Mouse (Mus musculus) heart, embryonic 16.5 days (tissue): ENCODE data around the gene Pogz. TPM values are rescaled to one million over a fixed set of nuclear protein-coding genes. Genes with fewer than 3 reads are reported as not detected.
A peak's percentile ranks its signal among the peaks of the same experiment; 100 is the strongest.
"Not testable (repeated sequence)": the region's sequence is repeated elsewhere in the genome, so short reads cannot be mapped to it uniquely, and the experiment has no call there.

Experiments used
- ATAC-seq: fragments of 200-750 bp; cut with Nextera tagmentation; replicated peaks from 2 replicates; pipeline ENCODE4 v1.8.0; 2017; ENCODE audit warnings: moderate number of reproducible peaks; ENCODE audit not compliant: insufficient read depth, low FRiP score; ENCODE audit errors: extremely low read depth
- H3K27ac ChIP-seq: fragments of 300-500 bp; sonication (generic); 2 replicates; pipeline ENCODE4 v1.5.1; 2014; ENCODE audit warnings: mild to moderate bottlenecking, low read length, control low read depth, moderate library complexity
- H3K27me3 ChIP-seq: fragments of 300-500 bp; sonication (generic); 2 replicates; pipeline ENCODE4 v1.6.1; 2014; ENCODE audit warnings: low read length, mixed read lengths; ENCODE audit not compliant: control insufficient read depth, insufficient read depth
- H3K36me3 ChIP-seq: fragments of 300-500 bp; sonication (generic); 2 replicates; pipeline ENCODE4 v1.6.1; 2014; ENCODE audit not compliant: control insufficient read depth, insufficient read depth
- H3K4me1 ChIP-seq: fragments of 300-500 bp; sonication (generic); 2 replicates; pipeline ENCODE4 v1.6.1; 2014; ENCODE audit warnings: low read length, mixed read lengths; ENCODE audit not compliant: control insufficient read depth, insufficient read depth
- H3K4me2 ChIP-seq: fragments of 300-500 bp; sonication (generic); 2 replicates; pipeline ENCODE4 v1.6.1; 2014; ENCODE audit warnings: low read depth, mild to moderate bottlenecking, control low read depth, low read length
- H3K4me3 ChIP-seq: fragments of 300-500 bp; sonication (generic); 2 replicates; pipeline ENCODE4 v1.5.1; 2014; ENCODE audit warnings: mild to moderate bottlenecking, control low read depth, low read length
- H3K9ac ChIP-seq: fragments of 300-500 bp; sonication (generic); 2 replicates; pipeline ENCODE4 v1.6.1; 2014; ENCODE audit warnings: low read length, control low read depth
- H3K9me3 ChIP-seq: fragments of 300-500 bp; sonication (generic); replicated peaks from 2 replicates; pipeline ENCODE4 v1.6.1; 2016; ENCODE audit warnings: low read length; ENCODE audit not compliant: control insufficient read depth
- WGBS: fragments of 180-500 bp; shearing (Covaris S2); extraction: QIAGEN DNeasy Blood & Tissue Kit; methylation state at CpG from one replicate; pipeline ENCODE4 v1.1.7; 2014; 5-methylcytosine and 5-hydroxymethylcytosine counted together
- polyA plus RNA-seq: library from polyadenylated mRNA; unstranded; fragments of >200 nt; fragmentation: Nextera tagmentation; extraction: Ambion mirVana; gene quantifications from 2 replicates; pipeline ENCODE4 v1.2.1, GENCODE M21; 2015

Pogz gene
- polyA plus RNA-seq, 1 experiment from 2014 or later: 8.9 TPM

- H3K9me3 ChIP-seq, H3K36me3 ChIP-seq, H3K4me3 ChIP-seq, H3K9ac ChIP-seq, H3K27me3 ChIP-seq, ATAC-seq, H3K4me2 ChIP-seq: not testable (repeated sequence)
- 39% methylated on average over 7 of the region's 7 CpGs for WGBS
- peaks cover 10% of the 10 kb centered on the region for H3K4me1 ChIP-seq
- peak overlapping the region; percentile 54 for H3K27ac ChIP-seq
Measured at GRCm38 (mm10) chr3:94930386-94931266, 93.3 kb downstream of the Pogz start.

DNA sequence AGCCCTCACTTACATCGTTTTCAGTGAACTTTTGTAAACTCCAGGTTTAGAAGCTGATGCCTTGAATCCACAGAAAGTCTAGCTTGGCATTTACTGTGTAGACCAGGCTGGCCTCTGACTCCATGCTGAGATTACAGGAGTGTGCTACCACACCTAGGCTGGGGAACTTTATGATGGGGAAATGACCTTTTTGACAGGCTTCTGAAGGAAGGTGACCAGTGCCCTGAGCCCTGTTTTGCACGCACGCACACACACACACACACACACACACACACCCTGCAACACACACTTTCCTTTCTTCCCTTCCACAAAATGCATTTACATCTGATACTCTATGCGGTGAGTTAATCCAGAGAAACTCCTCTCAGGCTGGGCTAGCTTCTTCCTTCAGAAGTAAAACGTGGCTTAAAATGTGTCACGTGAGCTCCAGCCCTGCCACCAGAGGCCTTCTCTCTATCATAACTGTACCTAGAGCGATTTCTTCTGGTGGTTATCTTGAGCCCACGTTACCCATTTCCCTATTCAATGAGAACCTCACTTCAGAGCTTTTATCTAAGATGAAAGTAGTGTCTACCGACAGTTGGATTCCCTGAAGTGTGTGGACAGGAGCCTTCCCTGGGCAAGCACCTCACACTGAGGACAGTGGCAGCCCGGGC, 94.2 kb downstream of the Pogz start:
- not testable (repeated sequence) for H3K27ac ChIP-seq, H3K36me3 ChIP-seq, H3K27me3 ChIP-seq, ATAC-seq, H3K4me2 ChIP-seq, H3K9ac ChIP-seq, H3K4me3 ChIP-seq, H3K9me3 ChIP-seq
- 68% methylated on average over 10 of the region's 10 CpGs for WGBS
- peaks cover 10% of the 10 kb centered on the region for H3K4me1 ChIP-seq

Other genes starting within 250 kb of the Pogz start
- not detected in 2 replicates for gene Gm10972, start 194.5 kb upstream of the Pogz start, polyA plus RNA-seq
- 6.4 and 7.0 TPM in 2 replicates for gene Tuft1, start 178.7 kb upstream of the Pogz start, polyA plus RNA-seq
- 4.0 and 4.3 TPM in 2 replicates for gene Selenbp2, start 144.0 kb upstream of the Pogz start, polyA plus RNA-seq
- 2.7 and 4.4 TPM in 2 replicates for gene Cgn, start 51.1 kb upstream of the Pogz start, polyA plus RNA-seq
- gene Psmb4, start 49.4 kb downstream of the Pogz start, polyA plus RNA-seq: 279 and 299 TPM in 2 replicates
- 124 and 143 TPM in 2 replicates for gene Selenbp1, start 95.5 kb downstream of the Pogz start, polyA plus RNA-seq
- gene Rfx5, start 116.5 kb downstream of the Pogz start, polyA plus RNA-seq: 4.0 and 4.7 TPM in 2 replicates
- gene Pi4kb, start 137.2 kb downstream of the Pogz start, polyA plus RNA-seq: 15.1 and 20.1 TPM in 2 replicates
- gene Zfp687, start 177.9 kb downstream of the Pogz start, polyA plus RNA-seq: 16.4 and 16.9 TPM in 2 replicates
- gene Psmd4, start 205.0 kb downstream of the Pogz start, polyA plus RNA-seq: 201 and 223 TPM in 2 replicates